Mouse (Mus musculus): ENCODE measurements around the gene Lrrk2. TPM values are rescaled to one million over a fixed set of nuclear protein-coding genes. Genes with fewer than 3 reads are reported as not detected.

Gene Lrrk2
- total RNA-seq, 2 experiments from 2014 or later: 6.5 to 7.2 TPM

DNA sequence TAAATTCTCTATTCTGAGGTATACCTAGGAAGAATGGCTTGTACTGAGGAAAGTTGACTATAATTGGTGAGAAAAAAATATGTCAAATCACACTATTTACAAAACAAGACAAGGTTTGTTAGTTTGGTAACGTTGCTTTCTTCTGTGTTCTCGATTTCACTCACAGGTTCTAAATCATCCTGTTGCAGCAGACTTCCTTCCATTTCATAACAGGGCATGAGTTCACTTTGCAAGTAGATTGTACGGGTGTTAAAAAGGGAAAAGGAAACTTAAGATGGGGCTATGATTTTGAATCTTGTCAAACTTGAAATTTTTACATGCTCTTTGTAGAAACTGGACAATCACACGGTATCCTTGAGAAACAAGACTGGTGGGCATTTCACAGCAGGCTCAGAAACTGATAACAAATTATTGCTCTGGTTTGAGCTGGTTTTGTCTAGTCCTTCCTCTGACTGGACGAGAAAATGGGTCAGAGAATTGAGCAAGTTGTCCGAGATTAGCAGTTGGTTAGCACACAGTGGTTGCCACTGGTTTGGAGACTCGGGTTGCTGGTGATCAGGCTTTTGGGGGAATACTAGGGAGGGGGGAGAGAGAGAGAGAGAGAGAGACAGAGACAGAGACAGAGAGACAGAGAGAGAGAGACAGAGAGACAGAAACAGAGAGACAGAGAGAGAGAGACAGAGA lies 13.0 kb downstream of the Lrrk2 start:
- no peak for DNase-seq

DNA sequence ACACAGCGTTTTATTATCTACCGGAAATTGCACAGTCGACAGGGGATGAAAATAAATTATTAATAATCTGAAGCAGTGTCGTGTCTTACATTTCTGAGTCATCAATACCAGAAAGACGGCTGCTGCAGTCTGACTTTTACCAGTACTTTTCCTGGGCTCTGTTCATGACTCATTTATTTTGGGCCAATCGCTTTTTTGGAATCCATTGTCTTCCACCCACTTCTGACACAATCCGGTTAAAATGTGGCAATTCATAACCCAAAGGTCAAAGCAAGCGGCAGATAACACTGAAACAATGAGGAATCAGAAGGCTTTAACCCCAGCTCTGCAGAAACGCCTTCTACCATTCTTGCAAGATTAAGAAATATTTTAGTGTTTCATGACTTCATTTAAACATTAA lies 17.7 kb downstream of the Lrrk2 start:
- DNase-seq: no peak

DNA sequence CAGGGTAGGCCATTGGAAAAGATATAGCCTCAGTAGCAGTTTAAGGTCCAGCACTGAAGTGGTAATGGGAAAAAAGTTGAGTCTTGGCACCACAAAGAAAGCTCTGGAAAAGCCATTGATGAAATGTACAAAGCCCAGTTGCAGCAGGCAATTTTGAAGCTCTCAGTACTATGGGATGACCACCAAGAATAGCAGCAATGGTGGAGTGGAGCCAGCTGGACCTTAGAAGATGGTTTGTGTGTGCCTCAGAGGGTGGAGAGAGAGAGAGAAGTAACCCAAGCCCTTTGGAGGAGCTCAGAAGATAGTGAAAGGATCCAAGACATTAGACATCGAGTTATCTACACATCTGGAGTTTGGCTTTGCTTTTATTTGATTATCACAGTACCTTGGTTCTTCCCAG lies 20.1 kb downstream of the Lrrk2 start:
- DNase-seq: peak; percentile 30

DNA sequence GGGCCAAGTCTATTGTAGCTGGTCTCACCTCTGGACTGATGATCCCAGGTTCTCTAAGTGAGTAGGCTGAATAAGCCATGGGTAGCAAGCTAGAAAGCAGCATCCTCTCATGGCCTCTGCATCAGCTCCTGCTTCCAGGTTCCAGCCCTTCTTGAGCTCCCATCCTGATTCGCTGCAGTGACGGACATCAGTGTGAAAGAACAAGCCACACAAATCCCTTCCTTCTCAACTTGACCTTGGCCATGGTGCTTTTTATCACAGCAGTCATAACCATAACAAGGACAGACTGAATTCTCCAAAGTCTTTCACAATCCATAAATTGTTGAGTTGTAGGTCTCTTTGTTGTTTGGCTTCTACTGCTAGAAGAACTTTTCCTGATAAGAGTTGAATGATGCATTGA lies 20.9 kb downstream of the Lrrk2 start:
- no peak for DNase-seq

DNA sequence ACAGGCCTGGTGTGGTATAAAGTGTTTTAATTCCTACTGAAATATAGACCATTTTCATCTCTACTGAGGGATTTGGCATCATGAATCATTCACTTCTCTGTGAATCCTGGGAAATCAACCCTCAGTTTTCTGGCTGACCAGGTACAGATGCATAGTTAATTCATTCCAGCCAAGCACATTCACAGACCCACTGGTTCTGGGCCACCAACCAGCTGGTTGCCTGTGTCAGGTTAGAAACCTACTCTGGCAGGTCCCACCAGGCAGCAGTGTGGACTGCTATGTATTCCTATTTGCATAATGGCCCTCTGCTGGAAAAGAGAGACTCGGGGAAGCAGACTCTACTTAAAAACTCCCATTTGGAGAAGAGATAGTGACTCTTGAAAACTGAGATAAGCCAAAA lies 27.9 kb downstream of the Lrrk2 start:
- no peak for DNase-seq

DNA sequence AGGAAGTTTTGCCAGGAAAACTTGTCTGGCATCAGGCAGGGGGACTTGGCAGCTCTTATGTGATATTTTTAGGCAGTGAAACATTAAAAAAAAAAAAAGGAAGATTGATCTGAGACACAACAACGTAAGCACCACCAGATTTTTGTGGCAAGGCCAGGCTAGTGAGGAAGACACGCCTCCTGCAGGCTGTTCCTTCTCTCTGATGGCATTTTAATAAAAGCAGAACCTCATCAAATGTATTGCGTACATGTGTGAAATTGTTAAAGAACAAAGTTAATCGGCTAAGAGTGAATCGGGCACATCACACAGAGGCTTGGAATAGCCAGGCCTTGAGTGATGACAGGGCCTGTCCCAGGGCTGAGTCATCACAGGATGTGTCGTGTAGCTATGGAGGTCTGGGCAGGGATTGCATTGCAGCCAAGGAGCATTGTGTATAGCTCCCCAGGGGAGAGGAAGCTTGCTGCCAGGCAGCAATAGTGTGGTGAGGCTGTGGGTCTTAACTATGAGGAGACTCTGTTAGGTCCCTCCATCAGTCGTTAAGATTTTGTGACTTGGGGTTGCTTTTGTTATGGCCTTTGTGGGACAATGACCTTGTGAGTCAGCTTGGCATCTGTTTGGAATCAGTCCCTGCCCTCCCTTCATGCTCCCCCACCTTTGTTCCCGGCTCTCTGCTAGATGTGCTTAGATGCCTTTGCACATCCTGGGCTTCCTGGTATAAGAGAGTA lies 30.2 kb downstream of the Lrrk2 start:
- DNase-seq: no peak

DNA sequence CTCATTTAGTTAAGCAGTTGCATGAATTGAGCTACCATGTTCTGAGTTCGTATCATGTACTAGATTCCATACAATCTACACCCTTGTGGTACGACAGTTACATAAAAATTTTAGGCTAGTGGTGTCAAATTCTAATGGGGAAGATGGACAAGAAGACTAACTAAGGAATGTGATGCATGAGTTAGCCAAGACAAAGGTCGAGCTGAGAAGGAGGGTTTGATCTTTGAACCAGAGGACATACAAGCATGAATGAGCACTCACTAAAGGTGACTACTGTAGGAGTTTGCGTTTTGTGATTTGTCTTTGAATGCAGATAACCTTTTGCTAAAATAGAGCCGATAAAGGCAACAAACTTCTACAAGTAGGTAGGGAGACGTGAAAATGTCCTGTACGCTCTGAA lies 31.1 kb downstream of the Lrrk2 start:
- DNase-seq: no peak

DNA sequence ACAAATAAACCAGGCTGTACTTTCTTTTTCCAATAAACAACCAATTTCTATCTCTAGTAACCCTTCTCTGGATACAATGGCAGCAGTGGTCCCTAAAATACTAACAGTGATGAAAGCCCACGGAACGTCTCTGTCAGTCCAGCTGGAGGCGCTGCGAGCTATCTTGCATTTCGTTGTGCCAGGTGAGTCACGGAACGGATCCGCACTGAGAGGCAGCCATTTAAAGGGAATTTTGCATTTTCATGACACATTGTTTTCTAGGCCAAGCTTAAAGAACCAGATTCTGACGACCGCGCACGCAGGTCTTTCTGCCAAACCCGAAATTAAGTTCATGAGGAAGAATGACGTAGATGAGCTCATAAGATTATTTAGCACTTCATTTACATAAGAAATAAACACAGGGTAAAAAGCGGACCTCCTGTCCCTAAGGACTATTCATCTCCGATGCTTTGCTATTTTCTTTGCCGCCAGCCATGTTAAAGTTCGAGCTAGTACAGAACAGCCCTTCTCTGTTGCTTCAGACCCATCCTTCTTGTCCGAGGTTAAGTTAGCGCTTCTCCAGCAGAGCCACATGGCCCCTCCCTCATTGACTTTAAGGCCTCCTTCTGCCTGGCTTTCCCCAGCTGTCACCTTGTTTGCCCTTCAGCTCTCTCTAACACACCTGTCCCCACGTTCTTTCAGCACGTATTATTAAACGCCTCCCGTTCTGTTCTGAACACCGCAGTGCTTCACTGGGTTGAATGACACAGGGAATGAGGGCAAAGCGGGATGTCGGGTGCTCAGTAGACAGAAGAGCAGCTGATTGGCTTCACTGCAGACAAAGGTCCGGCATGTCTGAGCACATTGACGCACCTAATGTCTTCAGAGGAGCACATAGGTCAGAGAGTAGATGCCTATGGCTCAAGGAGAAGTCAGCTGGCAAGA lies 36.5 kb downstream of the Lrrk2 start:
- no peak for DNase-seq

DNA sequence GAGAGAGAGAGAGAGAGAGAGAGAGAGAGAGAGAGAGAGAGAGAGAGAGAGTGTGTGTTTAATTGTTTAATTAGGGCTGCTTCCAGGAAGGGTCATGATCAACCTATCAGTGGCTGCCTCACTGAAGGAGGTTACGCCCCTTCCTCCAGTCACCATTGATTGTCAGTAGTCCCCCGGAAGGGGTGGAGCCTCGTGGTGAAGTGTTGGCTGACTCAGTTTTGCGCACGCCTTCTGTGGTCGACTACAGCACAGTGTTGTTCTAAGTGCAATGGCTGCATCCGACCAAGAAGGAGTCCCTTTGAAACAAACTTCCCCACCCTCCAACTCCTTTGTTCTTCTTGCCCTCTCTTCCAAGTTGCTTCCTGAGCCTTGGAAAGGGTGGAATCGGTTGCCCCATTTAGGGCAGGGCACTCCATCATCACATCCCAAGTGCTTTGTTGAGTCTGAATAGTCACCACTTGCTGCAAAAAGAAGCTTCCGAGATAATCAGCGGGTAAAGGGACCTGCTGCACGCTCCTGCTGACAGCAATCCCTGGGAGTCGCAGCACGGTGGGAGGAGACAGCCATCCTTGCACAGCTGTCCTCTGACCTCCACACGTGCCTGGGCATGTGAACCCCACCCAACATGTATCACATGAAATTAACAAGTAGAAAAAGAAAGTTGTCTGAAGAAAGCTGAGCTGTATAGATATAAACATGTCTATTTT lies 62.4 kb downstream of the Lrrk2 start:
- DNase-seq: no peak

DNA sequence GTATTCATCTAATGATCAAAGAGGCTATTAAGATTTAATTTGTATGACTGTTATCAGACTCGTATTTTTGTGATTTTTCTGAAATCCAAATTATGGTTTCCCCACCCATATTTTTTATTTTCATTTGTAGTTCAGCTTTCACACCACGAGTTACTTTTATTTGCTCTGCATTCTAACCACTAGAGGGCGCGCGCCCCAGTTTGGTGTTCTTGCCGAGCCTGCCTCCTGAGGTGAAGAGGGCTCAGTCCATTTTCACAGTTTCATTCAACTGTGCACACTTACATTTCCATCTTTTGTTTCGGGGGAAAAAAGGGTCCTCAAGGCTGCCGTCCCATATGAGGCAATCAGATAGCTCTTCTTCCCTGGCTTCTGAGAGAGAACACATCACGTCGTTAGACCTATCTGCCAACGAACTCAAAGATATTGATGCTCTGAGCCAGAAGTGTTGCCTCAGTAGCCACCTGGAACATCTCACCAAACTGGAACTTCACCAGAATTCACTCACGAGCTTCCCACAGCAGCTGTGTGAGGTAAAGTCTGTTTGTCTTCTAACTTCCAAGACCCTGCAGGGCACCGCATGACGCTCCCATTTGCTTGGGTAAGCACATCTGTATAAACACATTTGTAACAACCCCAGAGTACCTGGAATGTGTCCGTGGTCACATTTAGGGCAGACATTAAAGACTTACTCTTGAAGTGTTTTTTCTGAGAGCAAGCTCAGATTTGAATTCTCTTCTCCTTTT lies 64.0 kb downstream of the Lrrk2 start:
- DNase-seq: peak; percentile 70

DNA sequence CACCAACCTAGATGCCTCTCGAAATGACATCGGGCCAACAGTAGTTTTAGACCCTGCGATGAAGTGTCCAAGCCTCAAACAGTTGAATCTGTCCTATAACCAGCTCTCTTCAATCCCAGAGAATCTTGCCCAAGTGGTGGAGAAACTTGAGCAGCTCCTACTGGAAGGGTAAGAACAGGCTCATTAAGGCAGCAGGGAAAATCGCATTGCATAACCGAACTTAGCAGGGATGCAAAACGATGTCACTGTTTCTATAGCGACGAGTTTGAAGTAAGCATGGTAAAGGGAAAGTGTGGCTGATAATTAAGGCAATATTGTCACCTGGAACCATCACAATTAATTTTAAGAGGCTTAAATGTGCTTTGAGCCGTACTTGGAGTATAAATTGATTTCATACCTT lies 65.8 kb downstream of the Lrrk2 start:
- DNase-seq: no peak

DNA sequence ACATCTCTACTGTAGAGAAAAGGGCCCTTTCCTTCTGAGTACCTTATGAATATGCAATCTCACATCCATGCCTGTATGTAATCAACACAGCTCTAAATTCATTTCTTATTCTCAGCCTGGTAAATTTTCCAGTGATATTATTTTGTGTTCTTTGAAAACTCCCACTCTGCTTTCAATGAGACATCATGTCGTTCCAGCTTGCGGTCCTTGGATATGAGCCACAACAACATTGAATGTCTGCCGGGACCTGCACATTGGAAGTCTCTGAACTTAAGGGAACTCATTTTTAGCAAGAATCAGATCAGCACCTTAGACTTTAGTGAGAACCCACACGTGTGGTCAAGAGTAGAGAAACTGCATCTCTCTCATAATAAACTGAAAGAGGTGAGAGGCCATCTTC lies 72.5 kb downstream of the Lrrk2 start:
- DNase-seq: no peak

DNA sequence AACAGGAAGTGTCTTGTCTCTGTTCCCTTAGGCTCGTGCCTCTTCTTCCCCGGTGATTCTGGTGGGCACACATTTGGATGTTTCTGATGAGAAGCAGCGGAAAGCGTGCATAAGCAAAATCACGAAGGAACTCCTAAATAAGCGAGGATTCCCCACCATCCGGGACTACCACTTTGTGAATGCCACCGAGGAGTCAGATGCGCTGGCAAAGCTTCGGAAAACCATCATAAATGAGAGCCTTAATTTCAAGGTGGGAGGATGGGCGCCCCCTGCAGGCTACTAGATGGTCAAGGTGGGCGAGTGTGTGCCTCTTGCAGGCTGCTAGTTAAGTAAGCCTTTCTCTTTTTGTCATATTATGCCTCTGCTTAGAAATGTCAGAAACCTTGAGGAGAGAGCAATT lies 79.1 kb downstream of the Lrrk2 start:
- peak; percentile 19 for DNase-seq

DNA sequence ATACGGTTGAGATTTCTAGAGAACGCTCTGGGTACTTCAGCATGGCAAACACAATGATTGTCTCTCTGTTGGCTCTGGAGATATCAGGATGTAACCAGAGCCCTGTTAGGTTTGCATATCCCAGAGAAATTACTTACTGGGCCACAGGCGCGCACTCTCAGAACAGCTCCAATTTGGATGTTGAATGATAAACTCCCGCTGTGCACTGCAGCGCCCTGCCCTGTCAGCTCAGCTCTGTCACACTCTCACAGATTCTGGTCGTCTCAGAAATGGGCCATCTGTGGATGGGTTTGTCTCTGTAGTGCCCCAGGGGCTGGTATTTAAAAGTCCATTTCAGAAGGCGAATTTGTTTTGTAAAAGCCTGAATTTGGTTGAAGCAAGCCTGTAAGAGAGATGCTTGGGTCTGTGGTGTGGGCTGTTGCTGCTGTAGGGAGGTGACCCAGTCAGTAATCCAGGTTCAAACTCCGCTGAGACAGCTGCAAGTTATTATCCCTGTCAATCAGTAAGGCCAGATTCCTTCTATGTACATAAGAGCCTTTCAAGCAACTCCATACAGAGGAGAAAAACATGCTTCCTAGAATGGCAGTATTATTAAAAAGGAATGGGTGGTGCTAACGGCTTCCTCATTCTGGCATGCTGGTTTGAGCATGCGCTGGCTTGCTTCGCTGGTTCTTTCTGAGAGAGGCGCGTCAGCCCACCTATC lies 80.6 kb downstream of the Lrrk2 start:
- DNase-seq: no peak

DNA sequence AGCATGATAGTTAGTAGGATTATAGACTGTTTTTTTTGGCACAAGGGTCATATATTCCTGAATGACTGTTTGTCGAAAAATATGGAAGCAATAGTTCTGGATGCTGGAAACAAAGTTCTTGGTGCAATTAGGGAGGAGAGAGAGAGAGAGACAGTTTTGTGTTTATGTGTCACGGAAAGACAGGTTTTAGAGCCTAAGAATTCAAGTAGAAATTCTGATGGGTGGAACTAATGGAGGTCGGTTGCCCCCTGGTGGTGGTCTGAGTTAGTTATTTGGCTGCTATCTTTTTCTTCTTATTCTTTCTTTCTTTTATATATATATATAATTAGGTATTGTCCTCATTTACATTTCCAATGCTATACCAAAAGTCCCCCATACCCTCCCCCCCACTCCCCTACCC lies 81.6 kb downstream of the Lrrk2 start:
- peak; percentile 68 for DNase-seq

DNA sequence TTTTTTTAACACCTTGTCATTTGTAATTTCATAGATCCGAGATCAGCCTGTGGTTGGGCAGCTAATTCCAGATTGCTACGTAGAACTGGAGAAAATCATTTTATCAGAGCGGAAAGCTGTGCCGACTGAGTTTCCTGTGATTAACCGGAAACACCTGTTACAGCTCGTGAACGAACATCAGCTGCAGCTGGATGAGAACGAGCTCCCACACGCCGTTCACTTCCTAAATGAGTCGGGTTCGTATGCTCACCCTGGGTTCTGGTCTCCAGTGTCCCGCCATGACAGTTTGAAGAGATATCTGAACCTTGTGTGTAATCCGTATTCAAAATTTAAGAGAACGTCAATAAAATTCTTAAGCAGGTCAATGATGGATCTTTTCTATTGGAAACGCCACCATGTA lies 82.8 kb downstream of the Lrrk2 start:
- no peak for DNase-seq

DNA sequence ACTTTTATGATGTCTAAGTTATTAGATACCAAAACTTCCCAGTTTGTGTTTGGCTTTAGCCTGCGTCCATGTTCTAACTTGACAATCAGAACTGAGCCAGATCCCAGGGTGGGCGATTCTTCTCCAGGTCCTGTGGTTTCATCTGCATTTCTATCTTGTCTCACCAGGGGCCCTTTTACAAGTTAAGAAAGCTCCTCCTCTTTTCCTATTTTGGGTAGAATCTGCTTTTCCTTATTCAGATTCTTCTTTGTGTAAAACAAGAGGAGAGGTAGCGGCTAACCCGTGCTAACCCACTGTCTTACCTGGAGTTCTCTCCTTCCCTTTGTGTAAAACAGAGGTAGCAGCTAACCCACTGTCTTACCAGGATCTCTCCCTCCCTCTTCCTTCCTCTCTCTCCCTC lies 99.1 kb downstream of the Lrrk2 start:
- DNase-seq: no peak

DNA sequence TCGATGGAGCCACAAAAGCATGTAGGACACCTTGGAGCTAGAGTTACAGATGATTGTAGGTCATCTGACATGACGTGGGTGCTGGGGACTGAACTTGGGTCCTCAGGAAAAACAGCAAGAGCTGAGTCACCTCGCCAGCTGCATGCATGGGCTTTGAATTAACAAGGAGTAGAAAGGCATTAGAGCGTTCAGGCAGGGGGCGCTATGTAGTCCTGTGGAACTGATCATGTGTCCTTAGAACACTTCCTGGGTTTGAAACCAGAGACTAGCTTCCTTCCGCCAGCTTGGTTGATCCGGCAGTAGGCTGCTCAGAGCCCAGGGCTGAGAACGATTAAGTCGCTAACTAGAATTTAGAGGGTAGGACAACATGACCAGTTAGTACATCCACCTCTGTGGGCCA lies 106.2 kb downstream of the Lrrk2 start:
- no peak for DNase-seq

DNA sequence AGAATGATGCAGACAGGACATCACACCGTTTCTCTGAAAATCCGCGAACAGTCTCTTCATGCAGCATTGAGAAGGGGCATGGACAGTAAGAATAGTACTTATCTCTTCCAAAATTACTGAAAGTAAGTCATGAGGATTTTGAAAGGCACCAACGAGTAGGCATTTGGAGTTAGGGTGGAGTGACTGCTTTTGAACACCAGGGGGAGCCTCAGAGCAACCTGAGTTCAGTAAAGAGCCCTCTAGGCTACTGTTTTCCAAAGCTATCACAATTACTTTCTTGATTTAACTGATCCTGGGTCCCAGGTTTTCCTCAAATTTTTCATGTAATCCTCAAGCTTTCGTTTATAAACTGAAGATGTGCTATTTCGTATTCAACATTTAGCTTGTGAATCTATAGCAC lies 108.2 kb downstream of the Lrrk2 start:
- DNase-seq: peak; percentile 12

DNA sequence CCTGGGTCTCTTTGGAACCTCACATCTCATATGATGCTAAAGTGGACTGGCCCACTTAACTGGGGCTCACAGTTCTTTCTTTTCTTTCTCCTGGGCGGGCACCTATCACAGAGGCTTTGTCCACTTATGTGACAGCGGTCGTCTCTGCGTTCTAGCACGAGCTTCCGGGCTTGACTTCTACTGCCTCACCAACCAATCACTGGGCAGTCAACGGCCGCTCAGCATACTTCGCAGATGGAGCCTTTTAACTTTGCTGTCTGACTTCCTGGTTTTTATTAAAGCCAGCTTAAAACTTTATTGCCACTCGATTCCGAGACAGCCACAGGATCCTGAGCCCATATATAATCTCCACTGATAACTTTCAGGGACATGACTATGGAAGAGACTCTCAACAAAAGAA lies 115.4 kb downstream of the Lrrk2 start:
- no peak for DNase-seq

DNA sequence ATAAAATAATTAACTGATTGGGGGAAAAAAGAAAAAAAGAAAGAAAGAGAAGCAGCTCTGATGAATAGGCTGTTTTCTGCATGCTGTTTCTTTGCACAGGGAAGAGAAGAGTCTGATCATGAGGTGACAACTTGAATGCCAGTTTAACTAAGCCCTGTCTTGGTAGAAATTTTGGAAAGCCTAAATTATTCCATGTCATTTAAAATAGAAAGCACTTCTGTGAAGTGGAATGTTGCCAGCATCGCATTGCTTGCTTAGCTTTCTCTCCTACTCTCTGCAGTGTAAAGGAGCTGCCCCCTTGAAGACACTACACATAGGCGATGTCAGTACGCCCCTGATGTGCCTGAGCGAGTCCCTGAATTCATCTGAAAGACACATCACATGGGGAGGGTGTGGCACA lies 133.5 kb downstream of the Lrrk2 start:
- no peak for DNase-seq

Measured in gastrocnemius, postnatal 10 days (tissue).